Mouse (Mus musculus): Measurements from ENCODE around the gene Gpr135. TPM values are rescaled to one million over a fixed set of nuclear protein-coding genes. Genes with fewer than 3 reads are reported as not detected.

Gene Gpr135
- polyA plus RNA-seq, 1 experiment = not detected

- no peak overlapping the region for H3K27ac ChIP-seq (ENCODE audit: control insufficient read depth, insufficient read depth, low read depth, low read length, poor library complexity)
- H3K4me3 ChIP-seq (replicated peaks; ENCODE audit: control insufficient read depth, low read depth, low read length) = no peak overlapping the region
- WGBS = 79% methylated on average over 3 of the region's 3 CpGs
- TF ChIP-seq CTCF (IDR thresholded peaks at IDR 0.05; ENCODE audit: control insufficient read depth, insufficient read depth, low read length) (no peak), POLR2A (IDR thresholded peaks at IDR 0.05; ENCODE audit: borderline replicate concordance, control insufficient read depth, low read depth, low read length) (no peak)
- H3K4me1 ChIP-seq (ENCODE audit: control insufficient read depth, insufficient read depth, low read length) = no peaks in the 10 kb centered on the region
Measured at GRCm38 (mm10) chr12:72041238-72041637, 29.7 kb downstream of the Gpr135 start.

GRCm38 (mm10) chr12:72039501-72039900 lies 31.4 kb downstream of the Gpr135 start:
- no peaks in the 10 kb centered on the region for H3K4me1 ChIP-seq (ENCODE audit: control insufficient read depth, insufficient read depth, low read length)
- H3K27ac ChIP-seq (ENCODE audit: control insufficient read depth, insufficient read depth, low read depth, low read length, poor library complexity) = no peak overlapping the region
- WGBS = 72% methylated on average over 8 of the region's 8 CpGs
- TF ChIP-seq CTCF (IDR thresholded peaks at IDR 0.05; ENCODE audit: control insufficient read depth, insufficient read depth, low read length) (no peak), POLR2A (IDR thresholded peaks at IDR 0.05; ENCODE audit: borderline replicate concordance, control insufficient read depth, low read depth, low read length) (no peak)
- H3K4me3 ChIP-seq (replicated peaks; ENCODE audit: control insufficient read depth, low read depth, low read length) = no peak overlapping the region

- no peak overlapping the region for H3K27ac ChIP-seq (ENCODE audit: control insufficient read depth, insufficient read depth, low read depth, low read length, poor library complexity)
- H3K4me3 ChIP-seq (replicated peaks; ENCODE audit: control insufficient read depth, low read depth, low read length) = no peak overlapping the region
- no peaks in the 10 kb centered on the region for H3K4me1 ChIP-seq (ENCODE audit: control insufficient read depth, insufficient read depth, low read length)
- TF ChIP-seq CTCF (IDR thresholded peaks at IDR 0.05; ENCODE audit: control insufficient read depth, insufficient read depth, low read length) (no peak), POLR2A (IDR thresholded peaks at IDR 0.05; ENCODE audit: borderline replicate concordance, control insufficient read depth, low read depth, low read length) (no peak)
- WGBS = 74% methylated on average over 2 of the region's 2 CpGs
Measured at GRCm38 (mm10) chr12:72038866-72039265, 32.1 kb downstream of the Gpr135 start.

GRCm38 (mm10) chr12:72037049-72037448 lies 33.9 kb downstream of the Gpr135 start:
- Histone ChIP-seq H3K27ac (ENCODE audit: control insufficient read depth, insufficient read depth, low read depth, low read length, poor library complexity) (no peak overlapping the region), H3K4me1 (ENCODE audit: control insufficient read depth, insufficient read depth, low read length) (no peaks in the 10 kb centered on the region), H3K4me3 (replicated peaks; ENCODE audit: control insufficient read depth, low read depth, low read length) (no peak overlapping the region)
- TF ChIP-seq POLR2A (IDR thresholded peaks at IDR 0.05; ENCODE audit: borderline replicate concordance, control insufficient read depth, low read depth, low read length) (no peak), CTCF (IDR thresholded peaks at IDR 0.05; ENCODE audit: control insufficient read depth, insufficient read depth, low read length) (no peak)
- WGBS = 71% methylated on average over 6 of the region's 6 CpGs

GRCm38 (mm10) chr12:72036097-72036661 lies 34.7 kb downstream of the Gpr135 start:
- H3K4me1 ChIP-seq (ENCODE audit: control insufficient read depth, insufficient read depth, low read length) = no peaks in the 10 kb centered on the region
- TF ChIP-seq CTCF (IDR thresholded peaks at IDR 0.05; ENCODE audit: control insufficient read depth, insufficient read depth, low read length) (no peak), POLR2A (IDR thresholded peaks at IDR 0.05; ENCODE audit: borderline replicate concordance, control insufficient read depth, low read depth, low read length) (no peak)
- WGBS = 82% methylated on average over 9 of the region's 9 CpGs
- no peak overlapping the region for H3K27ac ChIP-seq (ENCODE audit: control insufficient read depth, insufficient read depth, low read depth, low read length, poor library complexity)
- H3K4me3 ChIP-seq (replicated peaks; ENCODE audit: control insufficient read depth, low read depth, low read length) = no peak overlapping the region

- no peak overlapping the region for H3K27ac ChIP-seq (ENCODE audit: control insufficient read depth, insufficient read depth, low read depth, low read length, poor library complexity)
- WGBS = 87% methylated on average over 6 of the region's 6 CpGs
- TF ChIP-seq CTCF (IDR thresholded peaks at IDR 0.05; ENCODE audit: control insufficient read depth, insufficient read depth, low read length) (no peak), POLR2A (IDR thresholded peaks at IDR 0.05; ENCODE audit: borderline replicate concordance, control insufficient read depth, low read depth, low read length) (no peak)
- no peaks in the 10 kb centered on the region for H3K4me1 ChIP-seq (ENCODE audit: control insufficient read depth, insufficient read depth, low read length)
- no peak overlapping the region for H3K4me3 ChIP-seq (replicated peaks; ENCODE audit: control insufficient read depth, low read depth, low read length)
Measured at GRCm38 (mm10) chr12:72031794-72032193, 39.1 kb downstream of the Gpr135 start.

GRCm38 (mm10) chr12:72031171-72031570 lies 39.8 kb downstream of the Gpr135 start:
- Histone ChIP-seq H3K4me1 (ENCODE audit: control insufficient read depth, insufficient read depth, low read length) (no peaks in the 10 kb centered on the region), H3K4me3 (replicated peaks; ENCODE audit: control insufficient read depth, low read depth, low read length) (no peak overlapping the region), H3K27ac (ENCODE audit: control insufficient read depth, insufficient read depth, low read depth, low read length, poor library complexity) (no peak overlapping the region)
- TF ChIP-seq POLR2A (IDR thresholded peaks at IDR 0.05; ENCODE audit: borderline replicate concordance, control insufficient read depth, low read depth, low read length) (no peak), CTCF (IDR thresholded peaks at IDR 0.05; ENCODE audit: control insufficient read depth, insufficient read depth, low read length) (no peak)
- 84% methylated on average over 5 of the region's 5 CpGs for WGBS

- no peak overlapping the region for H3K4me3 ChIP-seq (replicated peaks; ENCODE audit: control insufficient read depth, low read depth, low read length)
- TF ChIP-seq CTCF (IDR thresholded peaks at IDR 0.05; ENCODE audit: control insufficient read depth, insufficient read depth, low read length) = no peak
- no peak for TF ChIP-seq POLR2A (IDR thresholded peaks at IDR 0.05; ENCODE audit: borderline replicate concordance, control insufficient read depth, low read depth, low read length)
- H3K27ac ChIP-seq (ENCODE audit: control insufficient read depth, insufficient read depth, low read depth, low read length, poor library complexity) = no peak overlapping the region
- H3K4me1 ChIP-seq (ENCODE audit: control insufficient read depth, insufficient read depth, low read length) = no peaks in the 10 kb centered on the region
- 77% methylated on average over 6 of the region's 6 CpGs for WGBS
Measured at GRCm38 (mm10) chr12:72025275-72025795, 45.6 kb downstream of the Gpr135 start.

GRCm38 (mm10) chr12:72023572-72023971 lies 47.4 kb downstream of the Gpr135 start:
- 80% methylated on average over 5 of the region's 5 CpGs for WGBS
- H3K4me1 ChIP-seq (ENCODE audit: control insufficient read depth, insufficient read depth, low read length) = no peaks in the 10 kb centered on the region
- H3K27ac ChIP-seq (ENCODE audit: control insufficient read depth, insufficient read depth, low read depth, low read length, poor library complexity) = no peak overlapping the region
- TF ChIP-seq POLR2A (IDR thresholded peaks at IDR 0.05; ENCODE audit: borderline replicate concordance, control insufficient read depth, low read depth, low read length) (no peak), CTCF (IDR thresholded peaks at IDR 0.05; ENCODE audit: control insufficient read depth, insufficient read depth, low read length) (no peak)
- H3K4me3 ChIP-seq (replicated peaks; ENCODE audit: control insufficient read depth, low read depth, low read length) = no peak overlapping the region

Measured in bone marrow, adult 2 months (tissue).